Mouse (Mus musculus): ENCODE measurements around the gene Vps52.
"Not testable (repeated sequence)": the region's sequence is repeated elsewhere in the genome, so short reads cannot be mapped to it uniquely, and the experiment has no call there.

The Vps52 gene

GRCm38 (mm10) chr17:33965846-33966550 lies 10.4 kb downstream of the Vps52 start:
- DNase-seq (ENCODE audit: low spot score) = no peak

- DNase-seq (ENCODE audit: low spot score) = peak; percentile 65
Measured at GRCm38 (mm10) chr17:33968489-33968888, 12.9 kb downstream of the Vps52 start.

- DNase-seq (ENCODE audit: low spot score) = no peak
Measured at GRCm38 (mm10) chr17:33968927-33969326, 13.3 kb downstream of the Vps52 start.

GRCm38 (mm10) chr17:33969394-33969793 lies 13.8 kb downstream of the Vps52 start:
- DNase-seq (ENCODE audit: low spot score) = no peak

GRCm38 (mm10) chr17:33972691-33973090 lies 17.1 kb downstream of the Vps52 start:
- DNase-seq (ENCODE audit: low spot score) = no peak

GRCm38 (mm10) chr17:33973572-33973971 lies 18.0 kb downstream of the Vps52 start:
- no peak for DNase-seq (ENCODE audit: low spot score)

- no peak for DNase-seq (ENCODE audit: low spot score)
Measured at GRCm38 (mm10) chr17:33977861-33978557, 22.4 kb downstream of the Vps52 start.

- peak; percentile 49 for DNase-seq (ENCODE audit: low spot score)
Measured at GRCm38 (mm10) chr17:33978631-33979031, 23.0 kb downstream of the Vps52 start.

- DNase-seq (ENCODE audit: low spot score) = no peak
Measured at GRCm38 (mm10) chr17:33979512-33980050, 24.0 kb downstream of the Vps52 start.

- no peak for DNase-seq (ENCODE audit: low spot score)
Measured at GRCm38 (mm10) chr17:33980181-33981035, 24.8 kb downstream of the Vps52 start.

- peak; percentile 78 for DNase-seq (ENCODE audit: low spot score)
Measured at GRCm38 (mm10) chr17:33981192-33981909, 25.7 kb downstream of the Vps52 start.

GRCm38 (mm10) chr17:33982136-33982535 lies 26.5 kb downstream of the Vps52 start:
- DNase-seq (ENCODE audit: low spot score) = not testable (repeated sequence)

- no peak for DNase-seq (ENCODE audit: low spot score)
Measured at GRCm38 (mm10) chr17:33991788-33992664, 36.4 kb downstream of the Vps52 start.

GRCm38 (mm10) chr17:33994959-33995358 lies 39.3 kb downstream of the Vps52 start:
- DNase-seq (ENCODE audit: low spot score) = no peak

GRCm38 (mm10) chr17:33995651-33996050 lies 40.0 kb downstream of the Vps52 start:
- DNase-seq (ENCODE audit: low spot score) = no peak

- DNase-seq (ENCODE audit: low spot score) = not testable (repeated sequence)
Measured at GRCm38 (mm10) chr17:33997025-33997424, 41.4 kb downstream of the Vps52 start.

GRCm38 (mm10) chr17:33998697-33999096 lies 43.1 kb downstream of the Vps52 start:
- not testable (repeated sequence) for DNase-seq (ENCODE audit: low spot score)

GRCm38 (mm10) chr17:33999341-34000149 lies 43.9 kb downstream of the Vps52 start:
- no peak for DNase-seq (ENCODE audit: low spot score)

GRCm38 (mm10) chr17:34000150-34000537 lies 44.5 kb downstream of the Vps52 start, which contains the start of gene H2-K1:
Gene H2-K1 (minus strand): TSS chr17:34000347.
- DNase-seq (ENCODE audit: low spot score) = peak; percentile 86

GRCm38 (mm10) chr17:34000796-34001195 lies 45.2 kb downstream of the Vps52 start:
- not testable (repeated sequence) for DNase-seq (ENCODE audit: low spot score)
